Comparison of ENCODE assay signal across 8 mouse cellular contexts in genomic region chr2:75612981-75613567, GRCm38 (mm10). TPM values are rescaled to one million over a fixed set of nuclear protein-coding genes. Genes with fewer than 3 reads are reported as not detected.
A peak's percentile ranks its signal among the peaks of the same experiment; 100 is the strongest.
DNase-seq lines count a peak whose midpoint lies in the region; ATAC-seq and TF ChIP-seq lines count a peak whose summit lies in the region.

No protein-coding gene starts in this region.

- no peaks in the 10 kb centered on the region for H3K9me3 ChIP-seq in MEL (replicated peaks; ENCODE audit: insufficient read depth, low read length)

- peaks cover 2 to 7% of the 10 kb centered on the region in 2 experiments; a peak in 2 of 4 replicates for H3K27me3 ChIP-seq in MEL (ENCODE audit: control insufficient read depth in 1 of 2, insufficient read depth in 2 of 2, low read length in 2 of 2)

- peak; percentile 36 to 67; a peak in 2 of 4 replicates for TF ChIP-seq EP300 in MEL (IDR thresholded peaks at IDR 0.05; ENCODE audit: low read depth in 1 of 2, low read length in 2 of 2)

- H3K4me1 ChIP-seq in MEL (ENCODE audit: control insufficient read depth in 1 of 2, insufficient read depth in 2 of 2, low read length in 2 of 2): peaks cover 2 to 12% of the 10 kb centered on the region in 2 experiments; a peak in 3 of 4 replicates

- H3K4me3 ChIP-seq in MEL (ENCODE audit: control insufficient read depth in 1 of 2, insufficient read depth in 1 of 2, low read depth in 2 of 2, low read length in 2 of 2): peak overlapping the region; percentile 48 to 58

- peak overlapping the region; percentile 52 for H3K9ac ChIP-seq in MEL (ENCODE audit: control insufficient read depth, low read depth, low read length, poor library complexity, severe bottlenecking)

- peaks cover 0 to 7% of the 10 kb centered on the region in 2 experiments; a peak in 2 of 4 replicates for H3K36me3 ChIP-seq in MEL (ENCODE audit: control insufficient read depth in 1 of 2, insufficient read depth in 2 of 2, low read length in 2 of 2)

- no peak for TF ChIP-seq CTCF in MEL (IDR thresholded peaks at IDR 0.05 in 2 of 3, conservative IDR thresholded peaks at IDR 0.05 in 1 of 3; ENCODE audit: control insufficient read depth in 1 of 3, insufficient read depth in 1 of 3, low read depth in 2 of 3, low read length in 3 of 3, poor library complexity in 1 of 3, severe bottlenecking in 1 of 3)

- TF ChIP-seq POLR2A in MEL (IDR thresholded peaks at IDR 0.05; ENCODE audit: control insufficient read depth in 1 of 2, insufficient read depth in 1 of 2, low read depth in 1 of 2, low read length in 2 of 2, poor library complexity in 1 of 2): no peak

- H3K27ac ChIP-seq in MEL (ENCODE audit: control insufficient read depth, low read depth, low read length): peak overlapping the region; percentile 51

- no peaks in the 10 kb centered on the region for H3K79me2 ChIP-seq in MEL (ENCODE audit: control insufficient read depth, insufficient read depth, low read length, poor library complexity)

- no peak for TF ChIP-seq RAD21 in MEL (IDR thresholded peaks at IDR 0.05; ENCODE audit: low read depth, low read length)

- DNase-seq in 3134 (ENCODE audit: extremely low read depth, insufficient read length, low spot score) (peak; percentile 80), MEL (ENCODE audit: low read depth, low spot score) (peak; percentile 72)
- peak; percentile 52 to 63 for DNase-seq in heart, adult 9 months (ENCODE audit: low spot score in 2 of 2)
- peak; percentile 83 for DNase-seq in kidney, postnatal 14 days
- DNase-seq in right cerebral cortex, postnatal 25 days: no peak
- DNase-seq in spleen, postnatal 4 days (ENCODE audit: low spot score in 2 of 2): no peak
- DNase-seq in embryo, embryonic 10 days (ENCODE audit: low spot score): no peak

- peak; percentile 38; the same call in 1 of the 2 replicates for ATAC-seq in monocyte, adult 5-6 weeks (replicated peaks; ENCODE audit: insufficient number of reproducible peaks, low FRiP score, low TSS enrichment, poor library complexity, severe bottlenecking)

TF ChIP-seq in MEL, 35 proteins besides CTCF, POLR2A, EP300 and RAD21:
- TF ChIP-seq ZMIZ1 (IDR thresholded peaks at IDR 0.05; ENCODE audit: low read depth, low read length): no peak
- peak; percentile 80 for TF ChIP-seq JUND (IDR thresholded peaks at IDR 0.05; ENCODE audit: low read depth, low read length)
- TF ChIP-seq USF1 (IDR thresholded peaks at IDR 0.05; ENCODE audit: low read depth, low read length): peak; percentile 15; the same call in 1 of the 2 replicates
- no peak for TF ChIP-seq USF2 (IDR thresholded peaks at IDR 0.05; ENCODE audit: borderline replicate concordance in 1 of 2, insufficient read depth in 1 of 2, low read depth in 1 of 2, low read length in 2 of 2)
- TF ChIP-seq ETS1 (IDR thresholded peaks at IDR 0.05; ENCODE audit: low read depth, low read length): peak; percentile 48; the same call in 1 of the 2 replicates
- TF ChIP-seq SIN3A (IDR thresholded peaks at IDR 0.05; ENCODE audit: low read length): 0 out of 2 replicates have a peak, but pooled peaks have one; percentile 16
- TF ChIP-seq BHLHE40 (IDR thresholded peaks at IDR 0.05; ENCODE audit: borderline replicate concordance, low read depth, low read length): 0 out of 2 replicates have a peak, but pooled peaks have one; percentile 56
- peak; percentile 96 for TF ChIP-seq ZNF384 (IDR thresholded peaks at IDR 0.05; ENCODE audit: low read depth, low read length)
- TF ChIP-seq RCOR1 (IDR thresholded peaks at IDR 0.05; ENCODE audit: low read depth, low read length): peak; percentile 20; the same call in 1 of the 2 replicates
- no peak for TF ChIP-seq MYC (IDR thresholded peaks at IDR 0.05; ENCODE audit: low read depth, low read length)

RNA-seq across cellular contexts. Expression of gene Hnrnpa3, which starts 46.0 kb away (rescaled TPM):
- 126 and 171 TPM in 2 replicates for total RNA-seq in MEL (2012; rRNA removed)
- polyA plus RNA-seq in MEL (2012; ENCODE audit: insufficient read depth in 1 of 2, insufficient read length in 2 of 2, low read depth in 1 of 2, low replicate concordance in 2 of 2, missing spikeins in 1 of 2): 100 to 1,000 TPM; 342 to 437 TPM
- 236 to 464 TPM (median 357 TPM) in 3 replicates for total RNA-seq in monocyte, adult 5-6 weeks (2017)

Comparison
In these comparisons a context has a peak if more than half of its experiments do, and no peak if none do; other contexts are left out.
1. DNase-seq: peak in 3134 (single experiment), MEL (single experiment), heart, adult 9 months (2 of 2) and kidney, postnatal 14 days (single experiment); none in right cerebral cortex, postnatal 25 days (single experiment), spleen, postnatal 4 days (0 of 2) and embryo, embryonic 10 days (single experiment).